Mouse (Mus musculus): ENCODE results near the gene Slc39a11. TPM values are rescaled to one million over a fixed set of nuclear protein-coding genes. Genes with fewer than 3 reads are reported as not detected.

Slc39a11 gene
- polyA plus RNA-seq, 2 experiments = 5.1 to 10.2 TPM

GRCm38 (mm10) chr11:113658319-113658718 is 8.4 kb upstream of the Slc39a11 start:
- H3K36me3 ChIP-seq (replicated peaks; ENCODE audit: control insufficient read depth, insufficient read depth, low read depth) = peaks cover 99% of the 10 kb centered on the region
- DNase-seq (ENCODE audit: low read depth in 3 of 3, low spot score in 3 of 3) = no peak

GRCm38 (mm10) chr11:113657221-113657620 is 7.3 kb upstream of the Slc39a11 start:
- WGBS (ENCODE audit: insufficient replicate concordance) = 68% methylated on average over 4 of the region's 4 CpGs
- no peaks in the 10 kb centered on the region for H3K27me3 ChIP-seq (ENCODE audit: control insufficient read depth, insufficient read depth, low read length)
- no peak for TF ChIP-seq CTCF (IDR thresholded peaks at IDR 0.05; ENCODE audit: low read depth)
- TF ChIP-seq EP300 (IDR thresholded peaks at IDR 0.05; ENCODE audit: low read depth) = no peak

More at GRCm38 (mm10) chr11:113658319-113658718, 8.4 kb upstream of the Slc39a11 start:
- H3K4me3 ChIP-seq (ENCODE audit: insufficient read depth in 1 of 2, low read depth in 2 of 2, low read length in 2 of 2) = no peak overlapping the region
- no peaks in the 10 kb centered on the region for H3K9me3 ChIP-seq (ENCODE audit: control insufficient read depth, low read length)
- ATAC-seq (ENCODE audit: insufficient read depth) = no peak
- TF ChIP-seq CTCF (IDR thresholded peaks at IDR 0.05; ENCODE audit: low read depth) (no peak), EP300 (IDR thresholded peaks at IDR 0.05; ENCODE audit: low read depth) (no peak)
- H3K9ac ChIP-seq (replicated peaks) = no peak overlapping the region
- H3K27me3 ChIP-seq (ENCODE audit: control insufficient read depth, insufficient read depth, low read length) = no peaks in the 10 kb centered on the region
- no peak overlapping the region for H3K27ac ChIP-seq
- 84% methylated on average over 8 of the region's 8 CpGs for WGBS (ENCODE audit: insufficient replicate concordance)
- H3K4me2 ChIP-seq (ENCODE audit: low read depth) = no peak overlapping the region
- no peaks in the 10 kb centered on the region for H3K4me1 ChIP-seq (replicated peaks; ENCODE audit: control insufficient read depth in 2 of 2, insufficient read depth in 2 of 2, low read length in 1 of 2)

GRCm38 (mm10) chr11:113656511-113656932 is 6.6 kb upstream of the Slc39a11 start:
- Histone ChIP-seq H3K4me3 (ENCODE audit: insufficient read depth in 1 of 2, low read depth in 2 of 2, low read length in 2 of 2) (no peak overlapping the region), H3K4me1 (replicated peaks; ENCODE audit: control insufficient read depth in 2 of 2, insufficient read depth in 2 of 2, low read length in 1 of 2) (peaks cover 2 to 3% of the 10 kb centered on the region in 2 experiments; a peak in 3 of 4 replicates), H3K9ac (replicated peaks) (no peak overlapping the region), H3K9me3 (ENCODE audit: control insufficient read depth, low read length) (no peaks in the 10 kb centered on the region), H3K27me3 (ENCODE audit: control insufficient read depth, insufficient read depth, low read length) (no peaks in the 10 kb centered on the region), H3K27ac (no peak overlapping the region), H3K4me2 (ENCODE audit: low read depth) (no peak overlapping the region), H3K36me3 (replicated peaks; ENCODE audit: control insufficient read depth, insufficient read depth, low read depth) (peaks cover 97% of the 10 kb centered on the region)
- TF ChIP-seq EP300 (IDR thresholded peaks at IDR 0.05; ENCODE audit: low read depth) (no peak), CTCF (IDR thresholded peaks at IDR 0.05; ENCODE audit: low read depth) (no peak)
- DNase-seq (ENCODE audit: low read depth in 3 of 3, low spot score in 3 of 3) (no peak), ATAC-seq (ENCODE audit: insufficient read depth) (no peak)
- WGBS (ENCODE audit: insufficient replicate concordance) = 85% methylated on average over 8 of the region's 8 CpGs

More at GRCm38 (mm10) chr11:113657221-113657620, 7.3 kb upstream of the Slc39a11 start:
- no peak for ATAC-seq (ENCODE audit: insufficient read depth)
- no peak overlapping the region for H3K27ac ChIP-seq
- DNase-seq (ENCODE audit: low read depth in 3 of 3, low spot score in 3 of 3) = no peak
- H3K36me3 ChIP-seq (replicated peaks; ENCODE audit: control insufficient read depth, insufficient read depth, low read depth) = peaks cover 97% of the 10 kb centered on the region
- no peaks in the 10 kb centered on the region for H3K4me1 ChIP-seq (replicated peaks; ENCODE audit: control insufficient read depth in 2 of 2, insufficient read depth in 2 of 2, low read length in 1 of 2)
- H3K4me2 ChIP-seq (ENCODE audit: low read depth) = no peak overlapping the region
- no peaks in the 10 kb centered on the region for H3K9me3 ChIP-seq (ENCODE audit: control insufficient read depth, low read length)
- H3K4me3 ChIP-seq (ENCODE audit: insufficient read depth in 1 of 2, low read depth in 2 of 2, low read length in 2 of 2) = no peak overlapping the region
- no peak overlapping the region for H3K9ac ChIP-seq (replicated peaks)

GRCm38 (mm10) chr11:113654561-113655270 is 4.8 kb upstream of the Slc39a11 start:
- Histone ChIP-seq H3K4me2 (ENCODE audit: low read depth) (no peak overlapping the region), H3K4me3 (ENCODE audit: insufficient read depth in 1 of 2, low read depth in 2 of 2, low read length in 2 of 2) (no peak overlapping the region), H3K9ac (replicated peaks) (no peak overlapping the region), H3K36me3 (replicated peaks; ENCODE audit: control insufficient read depth, insufficient read depth, low read depth) (peaks cover 80% of the 10 kb centered on the region), H3K9me3 (ENCODE audit: control insufficient read depth, low read length) (no peaks in the 10 kb centered on the region), H3K4me1 (replicated peaks; ENCODE audit: control insufficient read depth in 2 of 2, insufficient read depth in 2 of 2, low read length in 1 of 2) (peaks cover 16% of the 10 kb centered on the region in 2 experiments), H3K27ac (no peak overlapping the region), H3K27me3 (ENCODE audit: control insufficient read depth, insufficient read depth, low read length) (no peaks in the 10 kb centered on the region)
- no peak for TF ChIP-seq CTCF (IDR thresholded peaks at IDR 0.05; ENCODE audit: low read depth)
- TF ChIP-seq EP300 (IDR thresholded peaks at IDR 0.05; ENCODE audit: low read depth) = no peak
- ATAC-seq (ENCODE audit: insufficient read depth) (no peak), DNase-seq (ENCODE audit: low read depth in 3 of 3, low spot score in 3 of 3) (no peak)
- WGBS (ENCODE audit: insufficient replicate concordance) = 85% methylated on average over 18 of the region's 18 CpGs

- Histone ChIP-seq H3K36me3 (replicated peaks; ENCODE audit: control insufficient read depth, insufficient read depth, low read depth) (peaks cover 74% of the 10 kb centered on the region), H3K4me1 (replicated peaks; ENCODE audit: control insufficient read depth in 2 of 2, insufficient read depth in 2 of 2, low read length in 1 of 2) (peaks cover 16% of the 10 kb centered on the region in 2 experiments), H3K9ac (replicated peaks) (no peak overlapping the region), H3K9me3 (ENCODE audit: control insufficient read depth, low read length) (no peaks in the 10 kb centered on the region), H3K27ac (no peak overlapping the region), H3K4me3 (ENCODE audit: insufficient read depth in 1 of 2, low read depth in 2 of 2, low read length in 2 of 2) (no peak overlapping the region), H3K27me3 (ENCODE audit: control insufficient read depth, insufficient read depth, low read length) (no peaks in the 10 kb centered on the region), H3K4me2 (ENCODE audit: low read depth) (no peak overlapping the region)
- no peak for DNase-seq (ENCODE audit: low read depth in 3 of 3, low spot score in 3 of 3)
- no peak for TF ChIP-seq CTCF (IDR thresholded peaks at IDR 0.05; ENCODE audit: low read depth)
- no peak for TF ChIP-seq EP300 (IDR thresholded peaks at IDR 0.05; ENCODE audit: low read depth)
- no peak for ATAC-seq (ENCODE audit: insufficient read depth)
- 92% methylated on average over 15 of the region's 15 CpGs for WGBS (ENCODE audit: insufficient replicate concordance)
Observed at GRCm38 (mm10) chr11:113654105-113654504, 4.2 kb upstream of the Slc39a11 start.
